Mouse (Mus musculus): ENCODE data around the gene Rab3ip. TPM values are rescaled to one million over a fixed set of nuclear protein-coding genes. Genes with fewer than 3 reads are reported as not detected.

The Rab3ip gene
- polyA plus RNA-seq (2014; fragmentation: Illumina TruSeq; extraction: RNeasy Lipid Tissue Mini Kit (QIAGEN cat#74804); ENCODE audit: low read depth, low replicate concordance) = 119 TPM

GRCm38 (mm10) chr10:116950009-116950769 lies at the start of gene Rab3ip:
Gene Rab3ip, minus strand, starts transcription at chr10:116950769.

GRCm38 (mm10) chr10:116986264-116987082 lies 35.9 kb upstream of the Rab3ip start, which contains the start of gene Best3:
Gene Best3, plus strand, starts transcription at chr10:116986314.

GRCm38 (mm10) chr10:116972509-116972908 lies 21.9 kb upstream of the Rab3ip start, which contains the start of gene Gm10271:
Gene Gm10271, minus strand, starts transcription at chr10:116972609.

GRCm38 (mm10) chr10:116896336-116897177 lies 54.0 kb downstream of the Rab3ip start, which contains the start of gene Myrfl:
Gene Myrfl, minus strand, starts transcription at chr10:116896919.

Other genes starting within 250 kb of the Rab3ip start
- gene Myrfl, start 53.9 kb downstream of the Rab3ip start, polyA plus RNA-seq (2014; fragmentation: Illumina TruSeq; extraction: RNeasy Lipid Tissue Mini Kit (QIAGEN cat#74804); ENCODE audit: low read depth, low replicate concordance) = 0.20 TPM
- not detected for gene Gm10271, start 21.8 kb upstream of the Rab3ip start, polyA plus RNA-seq (2014; fragmentation: Illumina TruSeq; extraction: RNeasy Lipid Tissue Mini Kit (QIAGEN cat#74804); ENCODE audit: low read depth, low replicate concordance)
- 0.20 TPM for gene Best3, start 35.5 kb upstream of the Rab3ip start, polyA plus RNA-seq (2014; fragmentation: Illumina TruSeq; extraction: RNeasy Lipid Tissue Mini Kit (QIAGEN cat#74804); ENCODE audit: low read depth, low replicate concordance)
- gene Lrrc10, start 94.6 kb upstream of the Rab3ip start, polyA plus RNA-seq (2014; fragmentation: Illumina TruSeq; extraction: RNeasy Lipid Tissue Mini Kit (QIAGEN cat#74804); ENCODE audit: low read depth, low replicate concordance) = not detected
- 164 TPM for gene Cct2, start 113.0 kb upstream of the Rab3ip start, polyA plus RNA-seq (2014; fragmentation: Illumina TruSeq; extraction: RNeasy Lipid Tissue Mini Kit (QIAGEN cat#74804); ENCODE audit: low read depth, low replicate concordance)
- gene Frs2, start 197.8 kb upstream of the Rab3ip start, polyA plus RNA-seq (2014; fragmentation: Illumina TruSeq; extraction: RNeasy Lipid Tissue Mini Kit (QIAGEN cat#74804); ENCODE audit: low read depth, low replicate concordance) = 27.1 TPM